Mouse (Mus musculus): ENCODE data around the gene Xbp1. TPM values are rescaled to one million over a fixed set of nuclear protein-coding genes. Genes with fewer than 3 reads are reported as not detected.

The Xbp1 gene
- polyA plus RNA-seq, 1 experiment: 133 TPM

DNA sequence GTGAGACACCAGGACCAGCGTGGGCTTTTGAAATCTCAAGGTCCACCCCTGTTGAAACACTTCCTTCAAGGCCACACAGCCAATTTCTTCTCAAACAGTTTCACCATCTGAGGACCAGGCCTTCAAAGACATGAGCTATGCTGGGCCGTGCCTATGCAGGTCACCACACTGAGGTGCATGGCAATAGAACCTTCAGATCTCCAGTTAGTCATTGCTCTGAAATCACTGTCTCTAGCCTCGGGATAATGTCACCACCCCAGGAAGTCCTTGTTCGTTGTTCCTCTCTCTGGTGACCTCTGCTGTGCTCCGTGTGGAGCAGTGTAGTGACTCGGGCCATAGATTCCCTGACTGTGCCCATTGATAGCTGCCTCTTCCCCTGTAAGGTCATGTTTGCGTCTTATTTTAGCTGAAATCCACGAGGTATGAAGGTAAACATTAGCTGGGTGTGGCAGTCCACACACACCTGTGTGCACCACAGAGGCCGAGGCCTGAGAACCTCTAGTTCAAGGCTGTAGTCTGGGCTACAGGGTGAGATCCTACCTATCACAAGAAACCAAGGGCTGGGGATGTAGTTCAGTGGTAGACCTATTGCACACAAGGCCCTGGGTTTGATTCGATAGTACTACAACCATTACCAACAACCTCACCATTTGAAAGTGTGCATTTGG lies 29.3 kb upstream of the Xbp1 start:
- H3K27ac ChIP-seq (ENCODE audit: insufficient read depth, low read depth, low read length): no peak overlapping the region
- no peak for TF ChIP-seq CTCF (IDR thresholded peaks at IDR 0.05; ENCODE audit: low read depth, low read length)
- no peak overlapping the region for H3K4me3 ChIP-seq (ENCODE audit: insufficient read depth, low read length)
- peaks cover 7% of the 10 kb centered on the region for H3K4me1 ChIP-seq (ENCODE audit: control insufficient read depth, insufficient read depth, low read length)

DNA sequence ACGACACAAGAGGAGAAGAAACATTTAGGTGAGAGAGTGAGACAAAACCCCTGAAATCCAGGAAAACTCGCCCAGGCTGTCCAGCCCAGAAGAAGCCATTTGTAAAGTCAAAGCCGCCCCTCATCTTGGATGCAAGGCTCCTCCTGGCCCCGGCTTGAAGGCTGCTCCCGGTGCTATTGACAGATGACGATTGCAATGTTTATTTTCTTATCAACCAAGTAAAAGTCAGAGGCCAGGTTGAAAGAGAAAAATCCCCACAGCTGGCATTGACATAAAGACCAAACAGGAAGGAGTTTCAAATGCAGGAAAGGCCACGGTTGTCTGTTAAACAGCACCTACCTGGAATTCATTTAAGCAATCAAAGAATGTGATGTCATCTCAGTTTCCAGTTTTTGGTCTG lies 28.5 kb upstream of the Xbp1 start:
- peaks cover 4% of the 10 kb centered on the region for H3K4me1 ChIP-seq (ENCODE audit: control insufficient read depth, insufficient read depth, low read length)
- no peak overlapping the region for H3K4me3 ChIP-seq (ENCODE audit: insufficient read depth, low read length)

DNA sequence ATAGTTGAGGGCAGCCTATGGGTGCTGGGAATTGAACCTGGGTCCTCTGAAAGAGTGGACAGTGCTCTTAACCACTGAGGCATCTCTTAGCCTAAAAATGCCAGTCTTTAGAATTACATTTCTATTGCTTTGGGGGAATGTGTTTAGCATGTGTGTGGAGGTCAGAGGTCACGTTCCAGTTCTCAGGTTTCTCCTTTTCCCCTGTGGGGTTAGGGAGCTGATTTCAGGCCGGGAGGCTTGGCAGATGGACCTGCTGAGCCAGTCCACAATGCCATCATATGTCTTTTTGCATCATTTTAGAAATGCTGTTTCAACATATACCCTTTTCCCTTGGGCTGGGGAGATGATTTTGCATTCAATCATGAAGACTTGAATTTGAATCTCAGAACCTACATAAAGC lies 26.6 kb upstream of the Xbp1 start:
- TF ChIP-seq POLR2A (IDR thresholded peaks at IDR 0.05; ENCODE audit: borderline replicate concordance, low read depth, low read length) (no peak), CTCF (IDR thresholded peaks at IDR 0.05; ENCODE audit: low read depth, low read length) (no peak)
- Histone ChIP-seq H3K4me1 (ENCODE audit: control insufficient read depth, insufficient read depth, low read length) (peaks cover 5% of the 10 kb centered on the region; the same call in 1 of the 2 replicates), H3K27ac (ENCODE audit: insufficient read depth, low read depth, low read length) (no peak overlapping the region), H3K4me3 (ENCODE audit: insufficient read depth, low read length) (no peak overlapping the region)

More for the DNA sequence above, 28.5 kb upstream of the Xbp1 start:
- no peak for TF ChIP-seq POLR2A (IDR thresholded peaks at IDR 0.05; ENCODE audit: borderline replicate concordance, low read depth, low read length)
- no peak for TF ChIP-seq CTCF (IDR thresholded peaks at IDR 0.05; ENCODE audit: low read depth, low read length)
- no peak overlapping the region for H3K27ac ChIP-seq (ENCODE audit: insufficient read depth, low read depth, low read length)

DNA sequence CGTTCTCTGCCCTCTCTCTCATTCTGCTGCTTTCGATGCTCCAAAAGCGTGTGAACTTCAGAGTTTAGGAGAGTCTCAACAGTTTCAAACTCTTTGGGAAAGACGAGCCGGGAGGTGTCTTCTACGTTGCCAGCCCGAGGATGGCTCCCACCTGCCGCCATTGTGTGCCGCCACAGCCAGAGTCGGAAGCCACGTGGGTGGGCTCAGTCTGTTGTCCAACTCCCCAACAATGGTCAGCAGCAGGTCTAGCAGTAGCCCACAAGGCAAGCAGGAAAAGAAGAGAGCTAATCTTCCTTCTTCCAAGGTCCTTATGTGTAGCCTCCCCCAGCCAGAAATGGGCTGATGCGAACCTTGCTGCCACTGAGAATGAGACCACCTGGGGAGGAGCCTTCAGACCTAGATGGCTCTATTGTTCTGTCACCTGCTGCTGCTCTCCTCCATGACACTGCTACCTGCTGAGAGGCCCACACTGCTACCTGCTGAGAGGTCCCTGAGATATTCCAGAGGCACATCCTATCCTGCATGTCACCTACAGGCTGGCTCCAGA lies 25.1 kb upstream of the Xbp1 start:
- TF ChIP-seq POLR2A (IDR thresholded peaks at IDR 0.05; ENCODE audit: borderline replicate concordance, low read depth, low read length): no peak
- no peak for TF ChIP-seq CTCF (IDR thresholded peaks at IDR 0.05; ENCODE audit: low read depth, low read length)
- Histone ChIP-seq H3K4me3 (ENCODE audit: insufficient read depth, low read length) (no peak overlapping the region), H3K4me1 (ENCODE audit: control insufficient read depth, insufficient read depth, low read length) (peaks cover 9% of the 10 kb centered on the region; the same call in 1 of the 2 replicates), H3K27ac (ENCODE audit: insufficient read depth, low read depth, low read length) (no peak overlapping the region)

DNA sequence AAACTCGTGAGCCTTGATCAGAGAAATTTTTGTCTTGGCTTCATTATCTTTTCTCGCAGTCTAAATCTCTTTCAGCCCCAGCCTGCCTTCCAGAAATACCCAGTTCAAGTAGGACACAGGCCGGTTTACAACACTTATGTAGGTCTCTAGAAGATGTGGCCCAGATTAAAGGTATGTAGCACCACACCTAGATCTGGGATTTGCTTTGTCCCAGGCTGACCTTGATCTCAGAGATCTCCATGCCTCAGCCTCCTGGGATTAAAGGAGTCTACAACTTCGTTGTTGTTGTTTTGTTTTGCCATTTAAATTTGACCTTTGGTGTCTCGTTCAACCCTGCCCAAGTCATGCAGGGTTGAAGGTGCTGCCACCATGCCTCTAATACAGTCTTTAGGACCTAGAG lies 24.6 kb upstream of the Xbp1 start:
- H3K4me1 ChIP-seq (ENCODE audit: control insufficient read depth, insufficient read depth, low read length): peaks cover 9% of the 10 kb centered on the region; the same call in 1 of the 2 replicates

DNA sequence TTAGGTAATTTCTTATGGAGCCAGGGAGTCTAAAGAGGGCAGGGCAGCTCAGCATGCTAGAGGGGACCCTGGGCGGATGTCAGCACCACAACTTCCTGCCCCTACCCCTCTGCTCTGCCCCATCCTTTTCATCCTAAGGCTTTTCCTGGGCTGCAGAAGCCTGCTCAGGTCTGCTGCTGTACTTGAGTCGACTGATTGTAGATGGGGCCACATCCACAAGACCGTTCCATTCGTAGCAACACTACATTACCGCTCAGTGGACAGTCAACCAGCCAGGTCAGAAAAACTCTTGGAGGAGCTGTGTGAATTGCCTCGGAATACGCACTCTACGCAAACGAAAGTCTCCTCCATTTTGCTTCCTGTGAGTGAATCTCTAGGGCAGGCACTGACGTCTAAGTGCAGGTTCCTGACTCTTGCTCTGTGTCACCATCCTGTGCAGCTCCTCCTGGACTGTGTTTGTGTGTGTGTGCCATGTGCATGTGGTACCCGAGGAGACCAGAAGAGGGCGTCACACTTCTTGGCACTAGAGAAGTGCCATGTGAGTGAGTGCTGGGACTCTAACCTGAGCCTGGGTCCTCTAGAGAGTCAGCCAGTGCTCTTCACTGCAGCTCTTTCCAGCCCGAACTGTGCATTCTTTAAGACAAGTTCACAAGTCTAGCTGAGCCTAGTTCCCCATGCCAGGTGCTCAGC lies 23.8 kb upstream of the Xbp1 start:
- TF ChIP-seq POLR2A (IDR thresholded peaks at IDR 0.05; ENCODE audit: borderline replicate concordance, low read depth, low read length): no peak
- TF ChIP-seq CTCF (IDR thresholded peaks at IDR 0.05; ENCODE audit: low read depth, low read length): no peak
- peaks cover 8% of the 10 kb centered on the region for H3K4me1 ChIP-seq (ENCODE audit: control insufficient read depth, insufficient read depth, low read length)
- no peak overlapping the region for H3K27ac ChIP-seq (ENCODE audit: insufficient read depth, low read depth, low read length)
- H3K4me3 ChIP-seq (ENCODE audit: insufficient read depth, low read length): no peak overlapping the region

More for the DNA sequence above, 24.6 kb upstream of the Xbp1 start:
- H3K4me3 ChIP-seq (ENCODE audit: insufficient read depth, low read length): no peak overlapping the region
- no peak for TF ChIP-seq CTCF (IDR thresholded peaks at IDR 0.05; ENCODE audit: low read depth, low read length)
- no peak for TF ChIP-seq POLR2A (IDR thresholded peaks at IDR 0.05; ENCODE audit: borderline replicate concordance, low read depth, low read length)
- H3K27ac ChIP-seq (ENCODE audit: insufficient read depth, low read depth, low read length): no peak overlapping the region

DNA sequence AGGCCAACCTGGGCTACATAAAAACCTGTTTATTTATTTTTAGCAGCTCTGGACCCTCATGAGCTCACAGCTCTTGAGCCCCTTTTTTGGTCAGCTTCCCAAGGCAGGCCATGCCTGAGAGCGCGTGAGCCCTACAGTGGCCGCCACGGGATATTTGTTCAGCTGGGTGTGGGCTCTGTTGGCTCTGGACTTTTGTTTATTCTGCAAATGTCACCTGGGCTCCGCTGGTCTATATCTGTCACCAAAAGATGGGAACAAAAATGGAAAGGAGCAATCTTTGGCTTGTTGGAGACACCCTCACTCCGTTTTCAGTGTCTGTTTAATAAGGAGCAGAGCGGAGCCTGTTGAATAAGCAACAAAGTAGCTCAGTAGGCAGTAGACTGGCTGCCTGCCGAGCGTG lies 22.0 kb upstream of the Xbp1 start:
- TF ChIP-seq POLR2A (IDR thresholded peaks at IDR 0.05; ENCODE audit: borderline replicate concordance, low read depth, low read length) (no peak), CTCF (IDR thresholded peaks at IDR 0.05; ENCODE audit: low read depth, low read length) (no peak)
- peaks cover 23% of the 10 kb centered on the region for H3K4me1 ChIP-seq (ENCODE audit: control insufficient read depth, insufficient read depth, low read length)
- no peak overlapping the region for H3K27ac ChIP-seq (ENCODE audit: insufficient read depth, low read depth, low read length)
- H3K4me3 ChIP-seq (ENCODE audit: insufficient read depth, low read length): no peak overlapping the region

DNA sequence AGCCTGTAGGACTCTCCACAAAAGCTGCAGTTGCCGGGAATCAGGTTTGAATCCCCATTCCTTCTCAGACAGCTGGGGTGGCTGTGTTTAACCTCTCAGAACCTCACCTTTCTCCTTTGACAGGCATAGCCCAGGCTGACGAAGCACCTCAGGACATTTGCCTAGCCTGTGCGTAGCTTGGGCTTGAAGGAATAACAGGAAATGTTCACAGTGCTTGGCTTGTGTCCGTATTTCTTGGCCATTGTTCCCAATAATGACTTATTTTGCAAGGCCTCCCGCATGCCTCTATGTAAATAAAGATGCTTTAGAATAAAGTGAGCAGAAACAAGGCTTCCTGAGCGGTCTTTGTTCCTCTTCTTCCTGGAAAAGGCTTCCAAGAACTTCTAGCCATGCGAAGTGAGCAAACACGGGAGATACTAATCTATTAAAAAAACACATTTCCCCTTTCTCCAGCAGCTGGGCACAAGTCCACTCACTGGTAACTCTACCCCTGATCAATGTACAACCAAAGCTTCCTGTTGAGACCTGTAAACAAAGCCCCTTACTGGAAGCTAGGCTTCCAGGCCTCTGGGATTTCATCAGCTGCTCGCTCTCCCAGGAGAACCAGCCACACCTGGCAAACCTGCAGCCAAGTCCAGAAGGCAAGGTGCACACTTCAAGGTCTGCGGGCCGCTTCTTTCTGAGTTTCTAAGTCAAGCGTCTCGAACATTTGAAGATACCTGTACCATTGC lies 21.4 kb upstream of the Xbp1 start:
- TF ChIP-seq CTCF (IDR thresholded peaks at IDR 0.05; ENCODE audit: low read depth, low read length): no peak
- H3K4me3 ChIP-seq (ENCODE audit: insufficient read depth, low read length): no peak overlapping the region
- H3K27ac ChIP-seq (ENCODE audit: insufficient read depth, low read depth, low read length): no peak overlapping the region
- peaks cover 23% of the 10 kb centered on the region for H3K4me1 ChIP-seq (ENCODE audit: control insufficient read depth, insufficient read depth, low read length)

DNA sequence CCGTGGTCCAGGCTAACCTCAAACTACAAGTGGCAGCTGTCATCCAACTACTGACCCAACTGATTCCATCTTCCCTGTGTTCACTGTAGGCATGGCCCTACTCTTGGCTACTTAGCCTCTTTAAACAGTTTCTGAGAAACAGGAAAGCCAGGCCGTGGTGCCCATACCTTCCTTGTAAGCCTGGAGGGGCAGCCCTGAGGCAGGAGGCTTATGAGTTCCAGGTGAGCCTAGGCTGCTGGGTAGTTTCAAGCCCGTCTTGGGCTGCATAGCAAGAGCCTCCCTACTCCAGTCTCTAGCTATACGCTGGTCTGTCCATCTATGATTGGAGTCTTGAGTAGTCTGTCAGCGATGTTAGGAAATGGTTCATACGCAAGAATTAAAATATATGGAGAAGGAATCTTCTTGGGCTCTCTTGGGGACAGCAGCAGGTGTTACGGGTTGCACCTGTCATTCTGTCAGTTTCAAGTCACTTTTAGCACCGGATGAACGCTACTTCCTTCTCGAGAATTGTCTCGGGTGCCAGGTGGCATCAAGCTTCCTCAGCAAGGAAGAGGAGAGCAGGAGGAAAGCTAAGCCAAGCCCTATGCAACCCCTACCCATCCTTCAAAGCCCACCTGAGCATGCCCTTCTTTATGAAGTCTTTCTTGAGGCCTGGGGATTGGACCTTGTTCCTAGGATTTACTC lies 20.4 kb upstream of the Xbp1 start:
- Histone ChIP-seq H3K4me3 (ENCODE audit: insufficient read depth, low read length) (no peak overlapping the region), H3K27ac (ENCODE audit: insufficient read depth, low read depth, low read length) (no peak overlapping the region), H3K4me1 (ENCODE audit: control insufficient read depth, insufficient read depth, low read length) (peaks cover 23% of the 10 kb centered on the region)
- TF ChIP-seq CTCF (IDR thresholded peaks at IDR 0.05; ENCODE audit: low read depth, low read length) (no peak), POLR2A (IDR thresholded peaks at IDR 0.05; ENCODE audit: borderline replicate concordance, low read depth, low read length) (no peak)
